Mouse (Mus musculus) forebrain, embryonic 13.5 days (tissue): Measurements from ENCODE around the gene Vapb. TPM values are rescaled to one million over a fixed set of nuclear protein-coding genes. Genes with fewer than 3 reads are reported as not detected.

Experiments used
- ATAC-seq: fragments of 200-750 bp; cut with Nextera tagmentation; 2 replicates; pipeline ENCODE4 v1.8.0; 2017
- H3K27ac ChIP-seq: fragments of 300-500 bp; sonication (generic); 2 replicates; pipeline ENCODE4 v1.5.1; 2015; ENCODE audit warnings: inconsistent platforms, mild to moderate bottlenecking, moderate library complexity
- H3K27me3 ChIP-seq: fragments of 300-500 bp; sonication (generic); 2 replicates; pipeline ENCODE4 v1.6.1; 2015; ENCODE audit warnings: mild to moderate bottlenecking, inconsistent platforms
- H3K36me3 ChIP-seq: fragments of 300-500 bp; sonication (generic); 2 replicates; pipeline ENCODE4 v1.6.1; 2015; ENCODE audit warnings: mild to moderate bottlenecking, inconsistent platforms; ENCODE audit not compliant: poor library complexity, severe bottlenecking
- H3K4me1 ChIP-seq: fragments of 300-500 bp; sonication (generic); 2 replicates; pipeline ENCODE4 v1.6.1; 2015; ENCODE audit warnings: inconsistent platforms
- H3K4me2 ChIP-seq: fragments of 300-500 bp; sonication (generic); 2 replicates; pipeline ENCODE4 v1.6.1; 2015; ENCODE audit warnings: inconsistent platforms, mild to moderate bottlenecking, moderate library complexity
- H3K4me3 ChIP-seq: fragments of 300-500 bp; sonication (generic); 2 replicates; pipeline ENCODE4 v1.5.1; 2015; ENCODE audit warnings: mild to moderate bottlenecking, inconsistent platforms
- H3K9ac ChIP-seq: fragments of 300-500 bp; sonication (generic); 2 replicates; pipeline ENCODE4 v1.6.1; 2015; ENCODE audit warnings: mild to moderate bottlenecking, inconsistent platforms
- H3K9me3 ChIP-seq: fragments of 300-500 bp; sonication (generic); replicated peaks from 2 replicates; pipeline ENCODE4 v1.6.1; 2016; ENCODE audit warnings: inconsistent platforms
- WGBS: fragments of 180-500 bp; shearing (Covaris S2); methylation state at CpG from one replicate; pipeline ENCODE4 v1.1.7; 2015; 5-methylcytosine and 5-hydroxymethylcytosine counted together
- microRNA-seq: library from miRNA; unstranded; fragments of <30 nt; microRNA quantifications from one replicate; pipeline ENCODE4, GENCODE M21; 2016
- polyA plus RNA-seq: library from polyadenylated mRNA; unstranded; fragments of >200 nt; fragmentation: Nextera tagmentation; extraction: Ambion mirVana; gene quantifications from 2 replicates; pipeline ENCODE4 v1.2.1, GENCODE M21; 2015

Gene Vapb
- polyA plus RNA-seq, 1 experiment from 2014 or later: 9.0 TPM

GRCm38 (mm10) chr2:173811850-173812249, 74.5 kb downstream of the Vapb start:
- no peak overlapping the region for H3K27ac ChIP-seq
- no peak overlapping the region for H3K9ac ChIP-seq
- no peak overlapping the region for H3K4me3 ChIP-seq
- H3K9me3 ChIP-seq: 0 out of 2 replicates have a peak, but pooled peaks cover 6% of the 10 kb centered on the region
- 64% methylated on average over 8 of the region's 8 CpGs for WGBS
- no peaks in the 10 kb centered on the region for H3K27me3 ChIP-seq
- H3K4me1 ChIP-seq: no peaks in the 10 kb centered on the region
- ATAC-seq: no peak
- H3K4me2 ChIP-seq: no peak overlapping the region
- no peaks in the 10 kb centered on the region for H3K36me3 ChIP-seq

DNA sequence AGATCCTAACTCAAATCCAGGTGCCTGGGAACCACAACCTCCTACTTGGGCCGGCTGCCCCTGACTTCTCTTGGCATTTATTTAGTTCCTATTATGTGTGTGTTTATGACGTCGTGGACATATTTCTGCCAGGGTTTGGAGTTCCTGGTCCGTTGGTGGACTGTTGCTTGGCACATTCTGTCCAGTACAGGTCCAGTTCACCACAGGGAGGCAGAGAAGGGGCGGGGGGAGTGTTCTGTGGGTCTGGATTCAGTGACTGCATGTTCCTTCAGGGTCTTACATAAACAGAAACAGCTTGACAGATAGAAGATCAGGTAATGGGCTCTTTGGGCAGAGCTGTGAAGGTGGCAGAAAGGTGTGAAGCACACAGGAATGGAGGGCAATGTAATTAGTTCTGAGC, 75.8 kb downstream of the Vapb start:
- Histone ChIP-seq H3K9me3 (peaks cover 10% of the 10 kb centered on the region; the same call in 1 of the 2 replicates), H3K36me3 (no peaks in the 10 kb centered on the region), H3K9ac (no peak overlapping the region), H3K4me3 (no peak overlapping the region), H3K27me3 (no peaks in the 10 kb centered on the region), H3K27ac (no peak overlapping the region), H3K4me1 (no peaks in the 10 kb centered on the region), H3K4me2 (no peak overlapping the region)
- no peak for ATAC-seq
- 81% methylated on average over 5 of the region's 5 CpGs for WGBS

DNA sequence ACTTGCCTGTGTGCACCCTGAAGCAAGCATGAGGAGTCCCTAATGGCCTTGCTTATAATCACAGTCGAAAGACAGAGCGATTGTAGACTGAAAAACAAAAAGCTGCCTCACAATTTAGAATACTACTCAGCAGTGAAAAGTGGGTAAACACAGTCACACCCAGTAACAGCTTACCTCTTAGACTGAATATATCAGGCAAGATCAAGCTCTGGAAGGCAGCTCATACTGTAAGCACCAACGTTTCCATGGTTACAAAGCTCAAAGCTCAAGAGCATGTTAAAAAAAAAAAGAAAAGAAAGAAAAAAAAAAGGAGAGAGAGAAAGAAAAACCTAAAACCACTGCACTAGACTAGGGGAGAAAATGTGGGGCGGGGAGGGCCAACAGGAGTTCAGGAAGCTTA, 89.0 kb downstream of the Vapb start:
- no peaks in the 10 kb centered on the region for H3K27me3 ChIP-seq
- H3K27ac ChIP-seq: no peak overlapping the region
- peaks cover 11% of the 10 kb centered on the region; the same call in 1 of the 2 replicates for H3K4me1 ChIP-seq
- no peaks in the 10 kb centered on the region for H3K9me3 ChIP-seq
- H3K4me2 ChIP-seq: no peak overlapping the region
- ATAC-seq: no peak
- WGBS: 81% methylated on average over 4 of the region's 4 CpGs
- H3K36me3 ChIP-seq: no peaks in the 10 kb centered on the region
- no peak overlapping the region for H3K4me3 ChIP-seq
- H3K9ac ChIP-seq: no peak overlapping the region

- Histone ChIP-seq H3K27ac (no peak overlapping the region), H3K4me3 (no peak overlapping the region), H3K9me3 (no peaks in the 10 kb centered on the region), H3K27me3 (no peaks in the 10 kb centered on the region), H3K36me3 (no peaks in the 10 kb centered on the region), H3K9ac (no peak overlapping the region), H3K4me2 (no peak overlapping the region), H3K4me1 (peaks cover 11% of the 10 kb centered on the region; the same call in 1 of the 2 replicates)
- ATAC-seq: no peak
- WGBS: 95% methylated on average over 9 of the region's 9 CpGs
Measured at GRCm38 (mm10) chr2:173827228-173827627, 89.9 kb downstream of the Vapb start.

GRCm38 (mm10) chr2:173828134-173828533, 90.8 kb downstream of the Vapb start:
- H3K4me2 ChIP-seq: no peak overlapping the region
- no peaks in the 10 kb centered on the region for H3K27me3 ChIP-seq
- no peaks in the 10 kb centered on the region for H3K36me3 ChIP-seq
- no peak overlapping the region for H3K4me3 ChIP-seq
- WGBS: 40% methylated on average over 6 of the region's 6 CpGs
- H3K9me3 ChIP-seq: no peaks in the 10 kb centered on the region
- H3K9ac ChIP-seq: no peak overlapping the region
- peaks cover 14% of the 10 kb centered on the region for H3K4me1 ChIP-seq
- ATAC-seq: no peak
- H3K27ac ChIP-seq: no peak overlapping the region

GRCm38 (mm10) chr2:173832828-173833492, 95.6 kb downstream of the Vapb start:
- peaks cover 5% of the 10 kb centered on the region; the same call in 1 of the 2 replicates for H3K4me1 ChIP-seq
- H3K4me3 ChIP-seq: no peak overlapping the region
- no peaks in the 10 kb centered on the region for H3K9me3 ChIP-seq
- H3K27ac ChIP-seq: no peak overlapping the region
- no peak for ATAC-seq
- WGBS: 48% methylated on average over 7 of the region's 7 CpGs
- no peaks in the 10 kb centered on the region for H3K36me3 ChIP-seq
- H3K27me3 ChIP-seq: no peaks in the 10 kb centered on the region
- H3K9ac ChIP-seq: no peak overlapping the region
- H3K4me2 ChIP-seq: no peak overlapping the region

Small RNA genes lying within 50 kb of the gene (microRNA-seq; reads per million reads assigned to microRNA genes)
- gene Mir6340: not detected

Other genes with a start within 250 kb of the Vapb start
- not detected in 2 replicates for gene 1700021F07Rik, start 214.9 kb upstream of the Vapb start, polyA plus RNA-seq
- not detected in 2 replicates for gene Ankrd60, start 159.1 kb upstream of the Vapb start, polyA plus RNA-seq
- gene Rab22a, start 77.8 kb upstream of the Vapb start, polyA plus RNA-seq: 33.2 and 34.8 TPM in 2 replicates
- gene 1700010B08Rik, start 18.1 kb upstream of the Vapb start, polyA plus RNA-seq: not detected in 2 replicates